Mouse (Mus musculus): ENCODE measurements around the gene Rnaseh2b. TPM values are rescaled to one million over a fixed set of nuclear protein-coding genes. Genes with fewer than 3 reads are reported as not detected.

The Rnaseh2b gene
- polyA plus RNA-seq, 1 experiment from 2014 or later = 65.0 TPM

GRCm38 (mm10) chr14:62375694-62376093 lies 83.3 kb downstream of the Rnaseh2b start:
- no peaks in the 10 kb centered on the region for H3K27me3 ChIP-seq (ENCODE audit: control insufficient read depth, insufficient read depth, low read length)
- H3K4me2 ChIP-seq (replicated peaks; ENCODE audit: low read depth, low read length) = no peak overlapping the region
- H3K9me3 ChIP-seq (ENCODE audit: control insufficient read depth, low read depth, low read length) = no peaks in the 10 kb centered on the region
- H3K4me1 ChIP-seq (ENCODE audit: control insufficient read depth, insufficient read depth, low read length) = 0 out of 2 replicates have a peak, but pooled peaks cover 12% of the 10 kb centered on the region
- H3K4me3 ChIP-seq (ENCODE audit: low read depth, low read length) = no peak overlapping the region
- no peak for ATAC-seq (ENCODE audit: insufficient number of reproducible peaks, insufficient read depth, low FRiP score, low read depth)
- no peak overlapping the region for H3K9ac ChIP-seq (replicated peaks; ENCODE audit: low read depth, low read length)
- H3K36me3 ChIP-seq (ENCODE audit: control insufficient read depth, insufficient read depth, low read length) = no peaks in the 10 kb centered on the region
- H3K27ac ChIP-seq (ENCODE audit: low read length) = peak overlapping the region; percentile 30; the same call in 1 of the 2 replicates

- no peak for ATAC-seq (ENCODE audit: insufficient number of reproducible peaks, insufficient read depth, low FRiP score, low read depth)
- Histone ChIP-seq H3K27me3 (ENCODE audit: control insufficient read depth, insufficient read depth, low read length) (no peaks in the 10 kb centered on the region), H3K4me3 (ENCODE audit: low read depth, low read length) (no peak overlapping the region), H3K4me1 (ENCODE audit: control insufficient read depth, insufficient read depth, low read length) (0 out of 2 replicates have a peak, but pooled peaks cover 12% of the 10 kb centered on the region), H3K9ac (replicated peaks; ENCODE audit: low read depth, low read length) (no peak overlapping the region), H3K36me3 (ENCODE audit: control insufficient read depth, insufficient read depth, low read length) (no peaks in the 10 kb centered on the region), H3K4me2 (replicated peaks; ENCODE audit: low read depth, low read length) (no peak overlapping the region), H3K27ac (ENCODE audit: low read length) (peak overlapping the region; percentile 30; the same call in 1 of the 2 replicates), H3K9me3 (ENCODE audit: control insufficient read depth, low read depth, low read length) (no peaks in the 10 kb centered on the region)
- 78% methylated on average over 2 of the region's 2 CpGs for WGBS
Measured at GRCm38 (mm10) chr14:62376115-62376514, 83.7 kb downstream of the Rnaseh2b start.

- Histone ChIP-seq H3K9ac (replicated peaks; ENCODE audit: low read depth, low read length) (no peak overlapping the region), H3K4me1 (ENCODE audit: control insufficient read depth, insufficient read depth, low read length) (0 out of 2 replicates have a peak, but pooled peaks cover 6% of the 10 kb centered on the region), H3K27me3 (ENCODE audit: control insufficient read depth, insufficient read depth, low read length) (no peaks in the 10 kb centered on the region), H3K4me3 (ENCODE audit: low read depth, low read length) (no peak overlapping the region), H3K4me2 (replicated peaks; ENCODE audit: low read depth, low read length) (no peak overlapping the region), H3K27ac (ENCODE audit: low read length) (no peak overlapping the region), H3K36me3 (ENCODE audit: control insufficient read depth, insufficient read depth, low read length) (no peaks in the 10 kb centered on the region), H3K9me3 (ENCODE audit: control insufficient read depth, low read depth, low read length) (no peaks in the 10 kb centered on the region)
- no peak for ATAC-seq (ENCODE audit: insufficient number of reproducible peaks, insufficient read depth, low FRiP score, low read depth)
- WGBS = 94% methylated on average over 2 of the region's 2 CpGs
Measured at GRCm38 (mm10) chr14:62379391-62379790, 87.0 kb downstream of the Rnaseh2b start.

- Histone ChIP-seq H3K27me3 (ENCODE audit: control insufficient read depth, insufficient read depth, low read length) (no peaks in the 10 kb centered on the region), H3K4me2 (replicated peaks; ENCODE audit: low read depth, low read length) (no peak overlapping the region), H3K27ac (ENCODE audit: low read length) (no peak overlapping the region), H3K9ac (replicated peaks; ENCODE audit: low read depth, low read length) (no peak overlapping the region), H3K4me1 (ENCODE audit: control insufficient read depth, insufficient read depth, low read length) (0 out of 2 replicates have a peak, but pooled peaks cover 3% of the 10 kb centered on the region), H3K4me3 (ENCODE audit: low read depth, low read length) (no peak overlapping the region), H3K9me3 (ENCODE audit: control insufficient read depth, low read depth, low read length) (no peaks in the 10 kb centered on the region), H3K36me3 (ENCODE audit: control insufficient read depth, insufficient read depth, low read length) (no peaks in the 10 kb centered on the region)
- 86% methylated on average over 6 of the region's 6 CpGs for WGBS
- no peak for ATAC-seq (ENCODE audit: insufficient number of reproducible peaks, insufficient read depth, low FRiP score, low read depth)
Measured at GRCm38 (mm10) chr14:62380606-62381005, 88.2 kb downstream of the Rnaseh2b start.

GRCm38 (mm10) chr14:62383109-62383508 lies 90.7 kb downstream of the Rnaseh2b start:
- WGBS = 88% methylated on average over 3 of the region's 3 CpGs
- ATAC-seq (ENCODE audit: insufficient number of reproducible peaks, insufficient read depth, low FRiP score, low read depth) = no peak
- no peak overlapping the region for H3K4me2 ChIP-seq (replicated peaks; ENCODE audit: low read depth, low read length)

GRCm38 (mm10) chr14:62383786-62384299 lies 91.5 kb downstream of the Rnaseh2b start:
- no peak overlapping the region for H3K27ac ChIP-seq (ENCODE audit: low read length)
- H3K4me1 ChIP-seq (ENCODE audit: control insufficient read depth, insufficient read depth, low read length) = no peaks in the 10 kb centered on the region
- no peaks in the 10 kb centered on the region for H3K36me3 ChIP-seq (ENCODE audit: control insufficient read depth, insufficient read depth, low read length)
- no peaks in the 10 kb centered on the region for H3K27me3 ChIP-seq (ENCODE audit: control insufficient read depth, insufficient read depth, low read length)
- H3K4me2 ChIP-seq (replicated peaks; ENCODE audit: low read depth, low read length) = no peak overlapping the region
- H3K9ac ChIP-seq (replicated peaks; ENCODE audit: low read depth, low read length) = no peak overlapping the region
- ATAC-seq (ENCODE audit: insufficient number of reproducible peaks, insufficient read depth, low FRiP score, low read depth) = no peak
- 85% methylated on average over 3 of the region's 3 CpGs for WGBS
- H3K9me3 ChIP-seq (ENCODE audit: control insufficient read depth, low read depth, low read length) = no peaks in the 10 kb centered on the region
- H3K4me3 ChIP-seq (ENCODE audit: low read depth, low read length) = no peak overlapping the region

More at GRCm38 (mm10) chr14:62383109-62383508, 90.7 kb downstream of the Rnaseh2b start:
- H3K27ac ChIP-seq (ENCODE audit: low read length) = no peak overlapping the region
- H3K4me1 ChIP-seq (ENCODE audit: control insufficient read depth, insufficient read depth, low read length) = no peaks in the 10 kb centered on the region
- H3K4me3 ChIP-seq (ENCODE audit: low read depth, low read length) = no peak overlapping the region
- no peak overlapping the region for H3K9ac ChIP-seq (replicated peaks; ENCODE audit: low read depth, low read length)
- H3K27me3 ChIP-seq (ENCODE audit: control insufficient read depth, insufficient read depth, low read length) = no peaks in the 10 kb centered on the region
- no peaks in the 10 kb centered on the region for H3K9me3 ChIP-seq (ENCODE audit: control insufficient read depth, low read depth, low read length)
- no peaks in the 10 kb centered on the region for H3K36me3 ChIP-seq (ENCODE audit: control insufficient read depth, insufficient read depth, low read length)

- Histone ChIP-seq H3K9me3 (ENCODE audit: control insufficient read depth, low read depth, low read length) (no peaks in the 10 kb centered on the region), H3K36me3 (ENCODE audit: control insufficient read depth, insufficient read depth, low read length) (no peaks in the 10 kb centered on the region), H3K27ac (ENCODE audit: low read length) (no peak overlapping the region), H3K9ac (replicated peaks; ENCODE audit: low read depth, low read length) (no peak overlapping the region), H3K4me3 (ENCODE audit: low read depth, low read length) (no peak overlapping the region), H3K4me1 (ENCODE audit: control insufficient read depth, insufficient read depth, low read length) (no peaks in the 10 kb centered on the region), H3K4me2 (replicated peaks; ENCODE audit: low read depth, low read length) (no peak overlapping the region), H3K27me3 (ENCODE audit: control insufficient read depth, insufficient read depth, low read length) (no peaks in the 10 kb centered on the region)
- WGBS = 67% methylated on average over 6 of the region's 6 CpGs
- no peak for ATAC-seq (ENCODE audit: insufficient number of reproducible peaks, insufficient read depth, low FRiP score, low read depth)
Measured at GRCm38 (mm10) chr14:62389064-62389728, 96.8 kb downstream of the Rnaseh2b start.

GRCm38 (mm10) chr14:62389729-62390536 lies 97.5 kb downstream of the Rnaseh2b start:
- Histone ChIP-seq H3K4me3 (ENCODE audit: low read depth, low read length) (no peak overlapping the region), H3K9ac (replicated peaks; ENCODE audit: low read depth, low read length) (no peak overlapping the region), H3K27me3 (ENCODE audit: control insufficient read depth, insufficient read depth, low read length) (no peaks in the 10 kb centered on the region), H3K4me1 (ENCODE audit: control insufficient read depth, insufficient read depth, low read length) (no peaks in the 10 kb centered on the region), H3K4me2 (replicated peaks; ENCODE audit: low read depth, low read length) (no peak overlapping the region), H3K9me3 (ENCODE audit: control insufficient read depth, low read depth, low read length) (no peaks in the 10 kb centered on the region), H3K27ac (ENCODE audit: low read length) (no peak overlapping the region), H3K36me3 (ENCODE audit: control insufficient read depth, insufficient read depth, low read length) (no peaks in the 10 kb centered on the region)
- WGBS = 78% methylated on average over 9 of the region's 9 CpGs
- no peak for ATAC-seq (ENCODE audit: insufficient number of reproducible peaks, insufficient read depth, low FRiP score, low read depth)
